Mouse (Mus musculus) layer of hippocampus, adult 2 months (tissue): ENCODE results near the gene Gna11. TPM values are rescaled to one million over a fixed set of nuclear protein-coding genes. Genes with fewer than 3 reads are reported as not detected.

Experiments
- DNase-seq, 2 experiments: peaks; one replicate each; pipeline ENCODE4 v3.0.0; 2022; ENCODE audit warnings: low spot score in 2 of 2
- H3K27ac ChIP-seq: fragments of 200-600 bp; 2 replicates; pipeline ENCODE4 v1.8.1; 2022
- H3K4me3 ChIP-seq: fragments of 200-600 bp; 2 replicates; pipeline ENCODE4 v1.8.1; 2022; ENCODE audit warnings: mild to moderate bottlenecking
- CTCF ChIP-seq: fragments of 200-600 bp; conservative IDR thresholded peaks from 2 replicates; pipeline ENCODE4 v1.8.1; 2022; ENCODE audit warnings: antibody characterized with exemption, mild to moderate bottlenecking, moderate library complexity
- total RNA-seq, 2 experiments: library from RNA; stranded (reverse); gene quantifications; 2 replicates each; pipeline ENCODE4 v1.2.3; 2021

The Gna11 gene
- total RNA-seq, 2 experiments from 2014 or later, result 118 to 123 TPM

DNA sequence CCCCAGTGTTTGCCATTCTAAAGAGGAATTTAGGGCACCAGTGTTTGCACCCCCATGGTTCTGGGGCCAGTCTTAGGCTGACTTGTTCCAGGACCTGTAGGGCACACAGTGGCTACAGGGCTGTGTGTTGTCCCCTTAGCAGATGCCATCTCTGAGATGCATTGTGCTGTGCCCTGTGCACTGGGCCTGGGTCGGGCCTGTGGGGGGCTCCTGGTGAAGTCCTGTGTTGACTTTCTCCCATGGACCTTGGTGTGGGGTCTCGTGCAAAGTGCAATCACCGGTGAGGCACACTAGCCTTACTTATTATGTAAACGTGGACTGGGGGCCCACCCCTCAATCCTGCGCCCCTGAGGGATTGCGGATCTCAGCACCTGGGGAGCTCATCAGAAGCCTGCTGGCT, 17.4 kb upstream of the Gna11 start:
- no peak overlapping the region for H3K27ac ChIP-seq
- DNase-seq, result no peak
- no peak overlapping the region for H3K4me3 ChIP-seq
- TF ChIP-seq CTCF, result no peak

DNA sequence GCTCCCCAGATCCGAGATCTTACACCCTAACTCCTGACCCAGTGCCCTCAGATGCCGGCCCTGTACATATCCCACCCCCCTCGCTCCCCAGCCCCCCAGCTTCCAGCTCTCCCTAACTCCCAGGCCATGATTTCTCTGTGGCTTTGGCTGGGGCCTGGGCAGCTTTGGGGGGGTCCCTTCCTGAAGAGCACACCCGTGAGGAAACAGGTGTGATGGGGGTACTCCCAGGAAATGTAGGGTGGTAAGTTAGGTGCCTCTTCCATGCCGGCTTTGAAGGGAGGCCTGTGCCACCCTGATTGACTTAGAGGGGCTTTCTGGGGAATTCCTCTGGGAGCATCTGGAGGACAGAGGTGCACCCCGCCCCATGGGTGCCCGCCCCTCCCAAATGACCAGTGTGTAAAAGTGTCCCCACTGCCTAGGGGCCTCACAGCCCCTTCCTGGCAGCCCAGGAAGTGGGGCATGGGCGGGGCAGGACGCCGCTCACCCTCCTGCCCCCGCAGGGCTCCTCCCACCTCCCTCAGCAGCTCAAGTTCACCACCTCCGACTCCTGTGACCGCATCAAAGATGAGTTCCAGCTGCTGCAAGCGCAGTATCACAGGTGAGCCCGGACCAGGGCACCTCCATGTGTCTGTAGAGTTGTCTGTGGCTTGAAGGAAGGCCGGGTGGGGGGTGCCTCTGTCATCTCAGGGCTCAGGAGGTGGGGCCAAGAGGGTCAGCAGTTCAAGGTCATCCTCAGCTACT, 15.9 kb upstream of the Gna11 start:
- DNase-seq, result no peak

GRCm38 (mm10) chr10:81559627-81560539, 14.9 kb upstream of the Gna11 start:
- no peak for TF ChIP-seq CTCF
- peak overlapping the region; percentile 99 for H3K27ac ChIP-seq
- H3K4me3 ChIP-seq, result peak overlapping the region; percentile 82
- peak; percentile 73 to 83 for DNase-seq

More for the DNA sequence above, 15.9 kb upstream of the Gna11 start:
- Histone ChIP-seq H3K27ac (peak overlapping the region; percentile 99), H3K4me3 (peak overlapping the region; percentile 82)
- no peak for TF ChIP-seq CTCF

- peak in 1 of 2 experiments; percentile 70 for DNase-seq
- no peak for TF ChIP-seq CTCF
- peak within 1 kb of the TSS; percentile 99 for H3K27ac ChIP-seq
- H3K4me3 ChIP-seq, result peak within 1 kb of the TSS; percentile 82
Observed at GRCm38 (mm10) chr10:81559163-81559626, 14.2 kb upstream of the Gna11 start, which contains the start of gene Aes. Gene Aes, plus strand, starts transcription at chr10:81559488.

GRCm38 (mm10) chr10:81557491-81557890, 12.5 kb upstream of the Gna11 start:
- DNase-seq, result no peak
- no peak for TF ChIP-seq CTCF
- Histone ChIP-seq H3K4me3 (no peak overlapping the region), H3K27ac (no peak overlapping the region)

DNA sequence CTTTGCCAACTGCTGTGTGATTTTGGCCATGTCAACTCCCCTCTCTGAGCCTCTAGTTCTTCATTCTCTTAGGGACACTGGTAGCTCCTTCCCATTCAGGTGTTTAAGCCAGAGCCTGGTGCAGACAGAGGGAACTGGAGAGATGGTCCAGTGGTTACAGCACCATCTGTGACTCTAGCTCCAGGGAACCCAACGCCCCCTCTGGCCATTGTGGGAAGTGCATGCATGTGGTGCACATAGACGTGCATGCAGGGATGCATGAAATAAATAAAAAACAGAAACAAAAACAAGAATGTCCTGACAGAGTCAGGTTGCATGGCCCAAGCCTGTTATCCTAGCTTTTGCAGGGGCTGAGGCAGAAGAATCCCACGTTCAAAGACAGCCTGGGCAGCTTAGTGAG, 11.3 kb upstream of the Gna11 start:
- TF ChIP-seq CTCF, result peak; percentile 74
- no peak for DNase-seq
- Histone ChIP-seq H3K27ac (no peak overlapping the region), H3K4me3 (no peak overlapping the region)

DNA sequence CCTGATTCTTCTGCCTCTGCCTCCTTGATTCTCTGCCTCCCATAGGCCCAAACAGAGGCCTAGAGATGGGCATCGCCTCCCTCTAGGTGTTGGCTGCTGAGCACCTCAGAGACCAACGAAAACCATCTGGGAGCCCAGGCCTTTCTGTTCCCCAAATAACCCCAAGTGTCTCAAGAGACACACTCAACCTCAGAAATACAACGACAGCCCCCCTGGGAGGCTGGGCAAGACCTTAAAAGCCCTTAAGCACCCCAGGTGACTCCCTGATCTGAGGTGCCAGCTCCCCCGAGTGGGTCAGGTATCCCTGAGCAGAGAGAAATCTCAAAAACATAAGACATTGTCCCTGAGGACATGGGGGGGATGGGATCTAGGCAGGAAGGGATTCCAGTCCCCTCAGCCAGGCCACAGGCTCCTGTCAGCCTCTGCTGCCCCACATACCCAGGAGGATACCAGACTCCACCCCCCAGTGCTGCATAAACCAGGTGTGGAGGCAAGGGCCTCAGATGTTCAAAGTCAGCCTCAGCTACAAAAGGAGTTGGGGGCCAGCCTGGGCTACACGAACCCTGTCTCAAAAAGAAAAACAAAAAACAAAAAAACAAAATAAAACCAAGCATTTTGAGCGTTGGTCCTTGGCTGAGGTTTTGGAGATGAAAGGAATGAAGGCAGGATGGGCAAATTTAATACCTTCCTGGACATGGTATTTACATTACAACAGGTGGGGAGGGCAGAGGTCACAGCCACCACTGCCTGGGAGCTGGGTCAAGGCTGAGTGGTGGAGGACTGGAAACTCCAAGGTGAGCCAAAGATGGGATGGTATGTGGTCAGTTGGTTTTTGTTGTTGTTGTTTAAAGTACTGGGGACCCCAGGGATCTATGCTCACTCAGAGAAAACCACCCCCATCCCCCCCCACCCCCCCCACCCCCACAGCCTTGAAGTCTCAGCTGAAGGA, 9.1 kb upstream of the Gna11 start:
- H3K4me3 ChIP-seq, result no peak overlapping the region
- no peak for DNase-seq
- H3K27ac ChIP-seq, result no peak overlapping the region
- TF ChIP-seq CTCF, result no peak

DNA sequence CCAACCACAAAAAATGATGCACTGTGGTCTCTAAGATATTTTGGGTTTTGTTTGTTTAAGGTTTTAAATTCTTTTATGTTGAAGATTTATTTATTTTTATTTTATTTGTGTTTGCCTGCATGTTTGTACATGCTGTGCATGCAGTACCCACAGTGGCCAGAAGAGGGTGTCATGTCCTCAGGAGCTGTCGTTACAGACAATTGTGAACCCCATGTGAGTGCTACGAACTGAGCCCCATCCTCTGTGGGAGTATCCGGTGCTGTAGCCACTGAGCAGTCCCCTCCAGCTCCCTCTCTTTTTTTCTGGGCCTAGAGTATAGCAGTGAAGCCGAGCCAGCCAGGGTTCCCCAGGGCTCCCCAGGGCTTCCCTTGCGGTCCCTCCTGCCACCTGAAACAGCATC, 8.2 kb upstream of the Gna11 start:
- TF ChIP-seq CTCF, result peak; percentile 77
- Histone ChIP-seq H3K27ac (no peak overlapping the region), H3K4me3 (no peak overlapping the region)
- DNase-seq, result no peak

- TF ChIP-seq CTCF, result peak; percentile 89
- Histone ChIP-seq H3K4me3 (peak overlapping the region; percentile 20), H3K27ac (peak overlapping the region; percentile 75)
- DNase-seq, result peak; percentile 81 to 87
Observed at GRCm38 (mm10) chr10:81551597-81552102, 6.7 kb upstream of the Gna11 start.

DNA sequence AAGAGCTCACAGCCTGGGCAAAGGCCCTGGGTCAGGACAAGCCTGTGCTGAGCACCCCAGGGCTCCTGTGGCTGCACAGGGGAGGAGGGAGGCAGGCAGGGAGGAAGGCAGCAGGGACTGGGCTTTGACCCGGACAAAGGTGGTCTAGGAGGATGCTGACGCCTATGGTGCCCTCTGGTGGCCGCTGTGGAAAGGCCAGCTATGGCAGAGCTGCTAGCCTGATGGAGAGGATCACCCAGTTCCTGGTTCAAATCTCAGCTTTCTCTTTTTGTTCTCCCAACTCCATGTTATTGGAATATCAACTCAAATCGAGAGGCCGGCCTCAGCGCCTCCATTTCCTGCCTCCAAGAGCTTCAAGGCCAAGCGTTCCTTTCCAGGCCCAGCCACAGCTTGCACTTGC, 5.3 kb upstream of the Gna11 start:
- TF ChIP-seq CTCF, result peak; percentile 86
- H3K27ac ChIP-seq, result no peak overlapping the region
- H3K4me3 ChIP-seq, result no peak overlapping the region
- peak in 1 of 2 experiments; percentile 62 for DNase-seq

- DNase-seq, result no peak
- TF ChIP-seq CTCF, result no peak
- H3K4me3 ChIP-seq, result no peak overlapping the region
- no peak overlapping the region for H3K27ac ChIP-seq
Observed at GRCm38 (mm10) chr10:81548944-81549343, 4.0 kb upstream of the Gna11 start.
